Mouse (Mus musculus) gastrocnemius, postnatal 14 days (tissue): ENCODE data around the gene Cacna1e. TPM values are rescaled to one million over a fixed set of nuclear protein-coding genes. Genes with fewer than 3 reads are reported as not detected.

ENCODE experiments used
- DNase-seq: peaks from one replicate; pipeline ENCODE4 v3.0.0; 2021; ENCODE audit warnings: mixed read lengths
- intact Hi-C: fragments of 180-260 bp; cut with DNase I; formaldehyde crosslinking; loops from one replicate; pipeline ENCODE4 v1.15.1; 2025; ENCODE audit warnings: low total_unique reads
- long read RNA-seq, 2 experiments: library from polyadenylated mRNA; stranded (forward); transcript quantifications; one replicate each; pipeline ENCODE4 v2.0.0; 2021
- total RNA-seq, 2 experiments: library from RNA; stranded (reverse); gene quantifications; 2 replicates each; pipeline ENCODE4 v1.2.3; 2021

Gene Cacna1e
- total RNA-seq: under 1 TPM; 0.16 to 0.31 TPM
- long read RNA-seq, experiment 1: 0 reads
- long read RNA-seq, experiment 2: 0 reads

DNA sequence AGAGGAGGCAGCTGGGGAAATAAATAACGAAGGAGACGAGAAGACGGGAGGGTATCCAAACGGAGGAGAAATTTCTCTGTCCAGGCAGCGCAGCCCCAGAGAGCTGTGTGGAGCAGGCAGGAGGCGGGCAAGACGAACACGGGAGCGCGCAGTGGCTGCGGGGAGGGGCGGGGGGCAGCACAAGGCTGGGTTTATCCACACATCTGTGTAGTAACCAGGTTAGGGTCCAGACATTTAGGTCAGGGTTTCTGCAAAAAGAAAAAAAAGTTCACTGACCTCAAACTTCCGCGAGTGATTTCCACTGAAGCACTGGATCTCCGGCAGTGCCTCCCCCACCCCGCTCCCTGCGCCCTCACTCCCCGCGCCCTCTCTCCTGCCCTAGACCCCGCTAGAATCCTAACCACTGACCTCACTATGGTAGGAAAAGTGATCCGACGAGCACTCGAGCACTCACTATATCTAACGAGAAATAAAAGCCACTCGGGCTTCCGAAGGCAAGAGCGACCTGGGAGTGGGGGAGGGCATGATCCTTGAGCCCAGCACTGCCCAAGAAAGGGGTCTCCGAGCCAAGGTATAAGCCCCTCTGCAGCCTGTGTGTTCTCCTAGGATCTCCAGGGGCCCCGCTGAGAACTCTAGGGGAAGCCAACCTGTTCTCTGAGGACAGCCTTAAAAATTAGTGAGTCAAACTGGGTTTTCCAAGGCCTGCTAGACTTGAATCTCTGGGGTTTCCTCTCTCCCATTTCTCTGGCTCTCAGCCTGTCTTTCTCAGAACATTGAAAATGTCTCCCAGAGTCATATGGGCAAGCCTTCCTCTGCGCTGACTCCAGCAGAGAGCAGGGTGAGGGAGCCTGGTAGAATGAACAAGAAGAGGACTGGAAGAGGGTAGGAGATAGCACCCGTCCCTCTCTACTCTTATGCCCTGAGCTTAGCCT is at the start of gene Cacna1e:
TSS of gene Cacna1e (minus strand) at position 227 of the 932 bp plus-strand sequence.
- DNase-seq: peak; percentile 16
- intact Hi-C loops: loop anchor here (10.0 kb wide), 1 partner anchor 120 kb away; no protein-coding TSS in a partner anchor

DNA sequence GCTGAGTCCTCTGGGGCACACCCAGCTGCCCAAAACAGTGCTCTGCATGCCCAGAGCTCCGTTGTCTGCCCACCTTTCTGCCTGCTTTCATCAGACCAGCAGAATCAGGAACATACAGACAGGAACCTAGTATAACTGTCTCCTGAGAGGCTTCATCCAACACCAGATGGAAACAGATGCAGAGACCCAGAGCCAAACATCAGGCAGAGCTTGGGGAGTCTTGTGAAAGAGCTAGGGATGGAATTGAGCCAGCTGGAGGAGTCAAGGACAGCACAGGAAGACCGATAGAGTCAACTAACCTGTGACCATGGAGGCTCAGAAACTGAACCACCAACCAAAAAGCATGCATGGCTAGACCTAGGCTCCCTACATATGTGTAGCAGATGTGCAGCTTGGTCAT is 34.1 kb upstream of the Cacna1e start:
- intact Hi-C loops: no loop called here
- no peak for DNase-seq

DNA sequence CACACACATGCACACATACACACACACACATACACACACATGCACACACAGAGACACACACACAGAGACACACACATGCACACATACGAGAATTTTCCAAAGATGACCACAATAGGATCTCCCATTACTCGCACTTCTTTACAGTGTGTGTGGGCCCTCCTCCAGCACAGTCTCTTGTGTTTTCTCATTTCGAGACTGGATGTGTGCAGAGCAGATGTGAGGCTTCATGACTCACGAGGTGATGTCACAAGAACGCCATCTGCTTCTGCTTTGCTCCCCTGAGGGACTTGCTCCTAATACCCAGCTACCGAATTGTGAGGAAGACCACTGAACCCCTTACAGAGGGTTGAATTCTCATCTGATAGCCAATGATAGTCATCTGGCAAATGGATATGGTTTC is 33.1 kb upstream of the Cacna1e start:
- DNase-seq: peak; percentile 10
- intact Hi-C loops: no loop called here

DNA sequence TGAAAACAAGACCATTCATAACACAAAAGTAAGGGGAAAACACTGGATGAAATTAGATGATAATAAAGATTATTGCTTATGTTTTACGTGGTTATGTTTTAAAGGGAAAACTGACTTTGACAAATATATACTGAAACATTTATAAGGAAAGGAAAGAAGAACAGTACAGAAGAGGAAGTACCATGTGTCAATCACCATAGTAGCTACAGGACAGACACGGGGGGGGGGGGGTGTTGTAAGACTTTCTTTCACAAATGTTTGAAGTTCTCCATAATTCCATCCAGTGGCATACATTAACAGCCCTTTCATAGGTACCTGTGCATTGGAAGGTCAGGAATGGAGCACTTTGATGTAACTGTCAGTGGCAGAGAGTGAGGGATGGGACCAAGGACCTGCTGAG is 25.3 kb upstream of the Cacna1e start:
- intact Hi-C loops: no loop called here
- no peak for DNase-seq

DNA sequence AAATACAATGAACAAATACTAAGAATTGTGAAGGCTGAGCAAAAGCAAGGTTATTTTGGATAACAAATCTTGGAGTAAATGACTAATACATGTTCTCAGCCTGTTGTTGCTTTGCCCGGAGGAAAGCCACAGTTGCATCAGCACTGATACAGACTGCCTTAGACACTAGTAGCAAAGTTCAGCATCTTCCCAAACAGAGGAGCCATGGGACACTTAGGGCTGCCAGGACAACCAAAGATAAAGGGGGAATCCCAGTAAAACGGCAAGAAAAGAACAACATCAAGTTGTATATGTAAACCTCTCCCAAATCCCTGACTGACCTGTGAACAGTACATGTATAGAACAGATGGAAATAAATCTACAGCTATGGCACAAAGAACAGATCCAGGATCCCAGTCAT is 13.1 kb upstream of the Cacna1e start:
- DNase-seq: no peak
- intact Hi-C loops: no loop called here

DNA sequence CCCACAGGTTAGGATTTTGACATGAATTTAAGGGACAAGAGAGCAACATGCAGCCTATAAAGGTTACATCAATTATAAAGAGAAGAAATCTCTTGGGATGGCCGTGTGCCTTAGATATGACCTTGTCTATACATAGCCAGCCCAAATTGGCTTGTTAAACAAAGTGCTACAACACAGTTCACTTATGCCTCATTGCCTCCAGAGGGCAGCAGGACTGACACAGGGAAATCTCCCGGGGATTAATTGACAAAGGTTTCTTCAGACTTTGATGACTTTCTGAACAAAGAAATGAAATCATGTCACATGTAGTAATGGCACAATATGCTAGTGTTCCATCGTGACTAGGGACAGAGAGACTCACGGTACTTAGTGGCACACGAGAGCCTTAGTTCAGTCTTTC is 5.9 kb upstream of the Cacna1e start:
- intact Hi-C loops: no loop called here
- no peak for DNase-seq

DNA sequence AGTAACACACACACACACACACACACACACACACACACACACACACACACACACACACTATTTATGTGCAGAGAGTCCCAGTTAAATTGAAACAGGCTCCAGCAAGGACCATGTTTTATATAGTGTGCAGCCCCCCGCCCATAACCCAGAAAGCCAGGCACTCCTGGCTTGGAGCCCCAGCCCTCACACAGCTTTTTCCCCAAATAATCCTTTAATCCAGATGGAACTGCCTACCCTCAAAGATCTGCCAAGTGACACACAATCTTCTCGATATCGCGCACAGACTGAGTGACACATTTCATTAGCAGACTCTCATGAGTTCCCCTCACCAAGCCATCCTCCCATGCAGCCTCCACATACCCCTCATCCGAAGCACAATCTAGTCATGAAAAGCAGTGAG is 4.2 kb upstream of the Cacna1e start:
- no peak for DNase-seq
- intact Hi-C loops: loop anchor here (10.0 kb wide), 1 partner anchor 116 kb away; no protein-coding TSS in a partner anchor

DNA sequence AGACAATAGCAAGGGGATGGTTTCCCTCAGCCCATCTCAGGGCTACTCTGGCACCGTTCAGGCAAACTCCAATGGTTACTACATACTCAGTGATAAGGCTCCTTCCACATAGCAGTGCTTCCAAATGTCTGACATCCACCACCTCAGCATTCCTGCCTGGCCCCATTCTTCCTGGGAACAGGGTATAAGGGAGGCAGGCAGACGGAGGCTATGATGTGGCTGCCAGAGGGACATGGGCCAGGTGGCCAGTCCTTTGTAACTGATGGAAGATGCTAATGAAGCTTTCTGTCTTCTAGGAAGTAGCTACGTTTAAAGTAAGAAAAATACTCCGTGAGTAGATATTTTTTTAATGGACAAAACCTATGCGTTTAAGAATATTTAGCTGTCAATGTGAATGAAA is 3.7 kb upstream of the Cacna1e start:
- no peak for DNase-seq
- intact Hi-C loops: loop anchor here (10.0 kb wide), 1 partner anchor 117 kb away; no protein-coding TSS in a partner anchor

DNA sequence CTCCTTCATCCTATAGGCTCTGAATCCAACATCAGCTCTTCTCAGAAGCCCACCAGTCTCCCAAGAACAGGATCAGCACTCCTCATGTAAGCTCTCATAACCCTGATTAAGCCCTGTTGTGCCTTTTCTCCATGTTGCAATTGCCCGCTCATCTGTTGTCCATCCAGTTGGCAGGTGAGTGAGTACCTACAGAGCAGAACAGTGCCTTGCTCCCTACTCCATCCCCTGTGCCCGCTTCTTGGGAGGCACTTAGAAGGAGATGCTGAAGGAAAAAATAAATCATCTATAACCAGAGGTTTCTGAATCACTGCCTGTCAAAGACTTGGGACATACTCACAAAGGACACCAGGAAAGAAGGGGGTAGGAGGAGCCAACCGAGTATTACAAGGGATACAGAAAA is 3.2 kb upstream of the Cacna1e start:
- intact Hi-C loops: loop anchor here (10.0 kb wide), 1 partner anchor 117 kb away; no protein-coding TSS in a partner anchor
- DNase-seq: no peak

DNA sequence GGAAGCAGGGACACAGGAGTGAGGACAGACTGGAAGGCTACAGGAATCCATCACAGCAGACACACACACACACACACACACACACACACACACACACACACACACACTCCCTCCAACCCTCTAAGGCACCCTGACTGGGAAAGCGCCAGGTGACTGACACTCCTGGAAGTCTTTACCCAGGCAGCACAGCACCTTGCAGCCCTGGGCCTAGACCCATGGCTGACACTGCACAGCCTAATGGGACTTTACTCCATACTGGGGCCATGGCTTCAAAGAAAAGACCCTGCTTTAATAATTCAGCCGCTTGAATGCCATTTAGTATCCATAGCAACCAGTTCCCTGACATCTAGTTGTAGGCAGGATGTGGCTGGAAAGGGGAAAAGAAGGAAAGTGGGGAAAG is 2.3 kb upstream of the Cacna1e start:
- DNase-seq: no peak
- intact Hi-C loops: loop anchor here (10.0 kb wide), 1 partner anchor 118 kb away; no protein-coding TSS in a partner anchor

DNA sequence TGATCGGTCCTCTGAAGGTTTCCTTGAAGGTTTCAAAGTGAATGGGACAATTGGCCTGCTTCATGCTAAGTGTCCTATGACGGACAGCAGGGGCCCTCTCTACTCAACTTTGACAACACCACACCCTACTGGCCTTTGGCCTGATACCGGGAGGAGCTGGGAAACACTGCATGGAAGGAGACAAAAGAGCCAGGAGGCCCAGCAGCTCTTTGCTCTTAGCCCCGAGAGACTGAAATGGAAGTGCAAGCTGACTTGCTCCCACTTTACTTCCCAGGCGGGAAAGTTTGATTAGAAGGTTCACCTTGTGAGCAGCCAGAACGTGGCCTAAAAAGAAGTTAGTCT is 877 bp upstream of the Cacna1e start:
- intact Hi-C loops: loop anchor here (10.0 kb wide), 1 partner anchor 120 kb away; no protein-coding TSS in a partner anchor
- DNase-seq: no peak

DNA sequence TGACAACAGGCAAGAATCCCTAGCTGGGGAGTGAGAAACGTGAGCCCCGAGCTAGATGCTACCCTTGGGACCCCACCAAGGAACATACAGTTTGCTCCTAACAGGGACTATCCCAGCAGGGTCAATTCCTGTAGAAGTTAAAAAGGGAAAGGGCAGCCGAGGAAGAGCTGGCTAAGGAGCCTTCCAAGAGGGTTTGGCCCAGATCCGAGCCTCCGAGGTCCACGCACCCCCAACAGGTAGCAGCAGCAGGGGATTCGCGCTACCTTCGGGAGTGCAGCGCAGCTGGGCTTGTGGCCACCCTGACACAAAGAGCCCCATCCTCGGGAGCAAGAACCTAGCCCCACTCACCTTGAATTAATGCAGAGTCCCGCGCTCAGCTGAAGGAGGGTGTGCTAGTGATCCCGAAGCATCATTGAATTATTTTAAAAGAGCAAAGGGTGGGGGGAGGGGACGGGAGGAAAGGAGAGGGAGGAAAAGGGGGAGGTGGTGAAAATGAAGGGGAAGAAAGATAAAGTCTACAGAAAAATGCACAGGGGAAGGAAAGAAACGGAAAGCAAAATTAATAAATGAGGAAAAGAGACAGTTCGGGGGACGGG is 607 bp downstream of the Cacna1e start:
- intact Hi-C loops: loop anchor here (10.0 kb wide), 1 partner anchor 121 kb away; no protein-coding TSS in a partner anchor
- no peak for DNase-seq

DNA sequence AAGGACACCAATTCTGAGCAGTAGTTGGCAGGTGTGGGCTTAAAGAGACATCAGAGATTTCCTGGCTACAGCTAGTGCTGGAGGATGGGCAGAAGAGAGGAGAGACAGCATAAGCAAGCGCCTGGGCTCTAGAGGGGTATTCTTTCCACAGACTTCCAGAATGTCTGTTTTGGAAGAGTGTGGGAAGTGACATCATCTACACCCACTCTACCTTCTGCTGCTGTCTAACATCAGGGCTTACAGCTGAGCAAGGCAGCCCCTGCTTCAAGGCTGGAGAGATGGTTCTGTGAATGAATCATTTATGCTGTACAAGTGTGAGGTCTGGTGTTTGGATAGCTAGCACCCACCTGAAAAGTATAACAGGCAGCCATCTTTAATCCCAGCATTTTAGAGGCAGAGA is 18.3 kb downstream of the Cacna1e start:
- intact Hi-C loops: no loop called here
- no peak for DNase-seq

DNA sequence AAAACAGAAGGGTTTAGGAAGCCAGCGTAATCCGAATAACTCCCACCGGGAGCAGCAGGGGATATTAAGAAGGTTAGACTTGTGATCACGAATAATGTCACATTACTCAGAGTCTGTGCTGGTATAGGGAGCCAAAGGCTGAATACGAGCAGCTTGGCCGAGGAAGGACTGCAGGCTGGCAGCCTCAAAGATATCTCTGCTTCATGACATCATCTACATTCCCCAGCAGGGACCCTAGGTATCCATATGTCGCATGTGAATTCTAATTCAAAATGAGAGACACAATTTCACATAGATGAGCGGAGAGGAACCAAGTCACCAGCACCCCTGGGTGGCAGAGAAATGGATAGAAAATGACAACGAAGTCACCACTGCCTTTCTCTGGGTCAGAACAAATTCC is 22.9 kb downstream of the Cacna1e start:
- DNase-seq: no peak
- intact Hi-C loops: no loop called here

DNA sequence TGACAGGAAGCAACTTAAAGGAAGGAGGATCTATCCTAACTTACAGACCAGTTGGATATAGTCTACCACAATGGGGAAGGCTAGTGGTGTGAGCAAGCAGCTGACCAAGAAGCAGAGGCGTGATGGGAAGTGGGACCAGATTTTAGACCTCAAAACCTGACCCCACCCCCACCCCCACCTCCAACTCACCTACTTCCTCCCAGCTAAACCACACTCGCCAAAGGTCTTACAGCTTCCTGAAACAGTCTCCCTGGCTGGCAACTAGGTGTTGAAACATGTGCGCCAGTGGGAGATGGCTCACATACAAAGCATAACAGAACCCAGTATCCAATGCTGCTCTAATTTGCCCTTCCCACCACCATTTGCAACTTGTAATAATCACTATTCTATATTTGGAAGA is 29.7 kb downstream of the Cacna1e start:
- intact Hi-C loops: no loop called here
- no peak for DNase-seq

DNA sequence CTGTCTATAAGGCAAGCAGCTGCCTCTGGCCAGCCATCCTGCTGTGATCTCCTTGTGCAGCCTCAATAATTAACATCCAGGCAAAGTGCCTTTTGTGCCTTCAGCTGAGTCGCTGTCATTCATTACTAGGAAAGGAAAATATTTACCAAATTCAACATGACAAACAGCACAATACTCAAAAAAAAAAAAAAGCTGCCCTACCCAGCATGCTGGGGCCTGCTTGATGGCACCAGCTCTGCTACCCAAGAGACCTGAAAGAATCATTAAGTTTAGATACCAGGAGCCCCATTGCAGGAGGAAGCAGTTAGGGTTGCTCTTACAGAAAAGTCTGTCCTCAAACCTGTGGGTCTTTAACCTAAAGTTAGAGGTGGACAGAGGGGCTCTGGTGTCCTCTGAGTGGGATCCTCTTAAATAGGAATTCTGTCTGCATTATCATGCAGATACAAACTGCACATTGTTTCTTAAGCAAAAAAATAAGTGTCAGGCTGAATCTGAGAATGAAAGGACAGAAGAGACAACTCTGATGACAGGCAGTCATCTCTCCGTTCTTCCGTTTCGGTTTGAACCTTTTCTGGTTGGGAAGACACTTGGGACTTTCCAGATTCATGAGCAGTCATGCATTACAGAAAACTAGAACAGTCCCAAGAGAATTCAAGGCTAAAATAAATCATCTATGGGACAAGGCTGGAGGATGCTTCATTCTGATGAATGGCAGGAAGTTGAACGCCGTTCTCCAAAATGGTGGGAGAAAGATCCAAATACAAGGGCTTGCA is 33.6 kb downstream of the Cacna1e start:
- no peak for DNase-seq
- intact Hi-C loops: no loop called here

DNA sequence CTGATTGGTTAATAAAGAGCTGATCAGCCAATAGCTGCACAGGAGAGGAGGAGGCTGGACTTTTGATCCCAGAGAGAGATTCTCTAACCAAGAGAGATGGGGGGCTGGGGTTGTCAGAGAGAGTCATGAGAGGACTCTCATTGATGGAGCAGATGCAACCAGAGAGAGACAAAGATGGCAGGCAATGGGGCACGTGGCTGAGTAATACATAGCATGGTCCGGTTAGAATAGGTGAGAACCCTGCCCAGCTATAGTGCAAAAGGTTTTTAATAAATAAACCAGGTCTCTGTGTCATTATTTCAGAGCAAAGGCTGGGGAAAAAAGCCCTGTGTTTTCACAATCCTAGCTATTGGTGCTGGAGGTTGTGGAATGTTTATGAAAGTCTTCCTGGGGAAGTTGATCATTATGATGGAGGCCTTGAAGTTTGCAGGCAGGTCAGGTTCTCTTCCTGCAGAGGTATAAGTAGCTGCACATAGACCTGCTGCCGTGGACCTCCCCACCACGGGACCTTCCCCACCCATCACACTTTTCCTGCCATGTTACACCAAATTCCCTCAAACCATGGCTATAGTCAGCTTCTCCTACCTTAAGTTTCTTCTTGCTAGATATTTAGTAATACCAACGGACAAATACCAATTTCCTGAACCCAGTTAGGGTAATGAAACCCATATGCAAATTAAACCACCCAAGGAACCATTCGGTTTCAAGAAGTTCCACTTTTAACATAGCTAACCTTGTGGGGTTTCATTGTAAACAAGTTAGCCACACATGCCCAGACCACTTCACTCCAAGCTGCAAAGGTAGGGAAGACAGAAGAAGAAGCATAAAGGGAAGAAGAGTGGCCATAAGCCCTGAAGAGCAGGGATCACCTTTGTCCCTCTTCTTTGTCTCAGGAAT is 35.4 kb downstream of the Cacna1e start:
- intact Hi-C loops: no loop called here

DNA sequence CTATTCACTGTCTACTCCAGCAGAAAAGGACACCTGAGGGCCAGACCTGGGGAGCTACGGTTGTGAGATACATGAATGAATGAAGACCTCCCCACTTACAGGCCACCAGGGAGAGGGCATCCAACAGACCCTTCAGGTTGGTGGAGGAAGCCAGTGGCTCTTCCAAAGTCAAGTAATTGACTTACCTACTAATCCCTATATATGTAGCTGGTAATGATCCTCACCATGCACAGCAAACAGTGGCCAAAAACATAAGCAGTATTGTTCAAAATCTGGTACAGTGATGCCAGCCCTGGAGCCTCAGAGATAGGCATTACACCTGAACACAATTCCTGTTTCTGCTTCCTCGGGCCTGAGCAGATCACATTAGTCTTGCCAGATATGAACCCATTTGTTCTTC is 37.4 kb downstream of the Cacna1e start:
- intact Hi-C loops: no loop called here
- no peak for DNase-seq

More for the DNA sequence above, 35.4 kb downstream of the Cacna1e start:
- DNase-seq: no peak

DNA sequence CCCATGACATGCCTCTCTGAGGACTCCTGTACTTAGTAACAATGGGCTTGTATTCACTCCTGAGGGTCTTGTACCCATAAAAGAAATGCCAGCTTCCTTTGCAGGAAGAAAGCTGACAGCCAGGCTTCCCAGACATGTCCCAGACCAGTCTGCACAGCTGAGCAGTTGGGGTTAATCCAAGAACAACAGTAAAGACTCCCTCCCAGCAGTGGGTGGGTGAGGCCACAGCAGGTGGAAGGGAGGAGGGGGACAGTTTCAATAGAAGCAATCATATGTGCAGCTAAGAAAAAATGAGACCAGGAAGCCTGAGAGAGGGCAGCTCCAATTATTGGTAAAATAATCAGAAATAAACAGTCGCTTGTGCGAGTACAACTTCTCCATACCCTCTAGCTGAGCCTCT is 40.9 kb downstream of the Cacna1e start:
- DNase-seq: no peak
- intact Hi-C loops: no loop called here
